Mouse (Mus musculus) kidney, postnatal 0 days (tissue): Measurements from ENCODE around the gene Dgcr8. TPM values are rescaled to one million over a fixed set of nuclear protein-coding genes. Genes with fewer than 3 reads are reported as not detected.
A peak's percentile ranks its signal among the peaks of the same experiment; 100 is the strongest.

Source experiments
- ATAC-seq: fragments of 200-750 bp; cut with Nextera tagmentation; replicated peaks from 2 replicates; pipeline ENCODE4 v1.8.0; 2017; ENCODE audit warnings: low read depth, moderate number of reproducible peaks, moderate TSS enrichment, moderate library complexity; ENCODE audit not compliant: low FRiP score
- DNase-seq: peaks from one replicate; pipeline ENCODE4 v3.0.0-alpha.2; 2016; ENCODE audit warnings: low spot score
- H3K27ac ChIP-seq: fragments of 300-500 bp; sonication (generic); 2 replicates; pipeline ENCODE4 v1.5.1; 2014; ENCODE audit warnings: mild to moderate bottlenecking
- H3K27me3 ChIP-seq: fragments of 300-500 bp; sonication (generic); 2 replicates; pipeline ENCODE4 v1.6.1; 2014; ENCODE audit warnings: low read length, mixed read lengths; ENCODE audit not compliant: insufficient read depth
- H3K36me3 ChIP-seq: fragments of 300-500 bp; sonication (generic); 2 replicates; pipeline ENCODE4 v1.6.1; 2014; ENCODE audit warnings: low read length, mixed read lengths; ENCODE audit not compliant: insufficient read depth
- H3K4me1 ChIP-seq: fragments of 300-500 bp; sonication (generic); replicated peaks from 2 replicates; pipeline ENCODE4 v1.6.1; 2014; ENCODE audit warnings: antibody characterized with exemption, low read length, mixed read lengths; ENCODE audit not compliant: insufficient read depth
- H3K4me2 ChIP-seq: fragments of 300-500 bp; sonication (generic); 2 replicates; pipeline ENCODE4 v1.6.1; 2014; ENCODE audit warnings: mild to moderate bottlenecking, low read length, moderate library complexity, mixed read lengths
- H3K4me3 ChIP-seq: fragments of 300-500 bp; sonication (generic); replicated peaks from 2 replicates; pipeline ENCODE4 v1.5.1; 2014; ENCODE audit warnings: low read depth, low read length
- H3K9ac ChIP-seq: fragments of 300-500 bp; sonication (generic); 2 replicates; pipeline ENCODE4 v1.6.1; 2014; ENCODE audit warnings: low read depth, low read length
- H3K9me3 ChIP-seq: fragments of 300-500 bp; sonication (generic); replicated peaks from 2 replicates; pipeline ENCODE4 v1.6.1; 2016; ENCODE audit warnings: low read length, inconsistent platforms, mixed read lengths
- CTCF ChIP-seq: IDR thresholded peaks from 2 replicates; pipeline ENCODE4 v1.5.1; 2016; ENCODE audit warnings: antibody characterized with exemption, low read depth, mild to moderate bottlenecking, moderate library complexity
- WGBS: fragments of 180-500 bp; shearing (Covaris S2); extraction: QIAGEN DNeasy Blood & Tissue Kit; methylation state at CpG from one replicate; pipeline ENCODE4 v1.1.7; 2014; 5-methylcytosine and 5-hydroxymethylcytosine counted together
- polyA plus RNA-seq: library from polyadenylated mRNA; unstranded; fragments of >200 nt; fragmentation: Nextera tagmentation; extraction: Ambion mirVana; gene quantifications from 2 replicates; pipeline ENCODE4 v1.2.1, GENCODE M21; 2015

Dgcr8 gene
- polyA plus RNA-seq, 1 experiment from 2014 or later: 15.6 TPM

GRCm38 (mm10) chr16:18241581-18241980 lies 47.5 kb downstream of the Dgcr8 start:
- H3K4me1 ChIP-seq: 0 out of 2 replicates have a peak, but pooled peaks cover 4% of the 10 kb centered on the region
- no peak for ATAC-seq
- TF ChIP-seq CTCF: no peak
- no peak overlapping the region for H3K9ac ChIP-seq
- no peak for DNase-seq
- H3K27me3 ChIP-seq: no peaks in the 10 kb centered on the region
- no peaks in the 10 kb centered on the region for H3K9me3 ChIP-seq
- H3K36me3 ChIP-seq: peaks cover 56% of the 10 kb centered on the region
- 92% methylated on average over 10 of the region's 10 CpGs for WGBS
- H3K27ac ChIP-seq: no peak overlapping the region
- H3K4me3 ChIP-seq: no peak overlapping the region
- H3K4me2 ChIP-seq: no peak overlapping the region

- no peaks in the 10 kb centered on the region for H3K9me3 ChIP-seq
- no peak overlapping the region for H3K4me3 ChIP-seq
- H3K27me3 ChIP-seq: no peaks in the 10 kb centered on the region
- peaks cover 25% of the 10 kb centered on the region for H3K36me3 ChIP-seq
- no peak overlapping the region for H3K27ac ChIP-seq
- TF ChIP-seq CTCF: no peak
- H3K9ac ChIP-seq: no peak overlapping the region
- DNase-seq (no peak), ATAC-seq (no peak)
- WGBS: 76% methylated on average over 7 of the region's 7 CpGs
- H3K4me2 ChIP-seq: no peak overlapping the region
- peaks cover 22% of the 10 kb centered on the region for H3K4me1 ChIP-seq
These were observed 52.2 kb downstream of the Dgcr8 start for GRCm38 (mm10) chr16:18236676-18237501.

GRCm38 (mm10) chr16:18235389-18236065 lies 53.5 kb downstream of the Dgcr8 start:
- ATAC-seq: peak; percentile 52

GRCm38 (mm10) chr16:18234671-18235388 lies 54.2 kb downstream of the Dgcr8 start, which contains the start of gene Zdhhc8:
TSS of gene Zdhhc8 (minus strand) at chr16:18235136.
- no peak for TF ChIP-seq CTCF
- Histone ChIP-seq H3K9me3 (no peaks in the 10 kb centered on the region), H3K4me2 (peak within 1 kb of the TSS; percentile 92), H3K9ac (peak within 1 kb of the TSS; percentile 76), H3K27me3 (no peaks in the 10 kb centered on the region), H3K4me1 (peaks cover 27% of the 10 kb centered on the region), H3K4me3 (peak within 1 kb of the TSS; percentile 75), H3K27ac (peak within 1 kb of the TSS; percentile 88), H3K36me3 (0 out of 2 replicates have a peak, but pooled peaks cover 7% of the 10 kb centered on the region)
- DNase-seq (peak; percentile 82), ATAC-seq (peak; percentile 60)
- under 1% methylated on average over 57 of the region's 79 CpGs for WGBS

More at GRCm38 (mm10) chr16:18235389-18236065, 53.5 kb downstream of the Dgcr8 start:
- Histone ChIP-seq H3K4me3 (peak overlapping the region; percentile 75), H3K9me3 (no peaks in the 10 kb centered on the region), H3K27ac (peak overlapping the region; percentile 88), H3K4me1 (peaks cover 22% of the 10 kb centered on the region), H3K9ac (peak overlapping the region; percentile 76), H3K4me2 (peak overlapping the region; percentile 92), H3K36me3 (peaks cover 12% of the 10 kb centered on the region), H3K27me3 (no peaks in the 10 kb centered on the region)
- no peak for TF ChIP-seq CTCF
- DNase-seq: peak; percentile 78
- 1% methylated on average over 19 of the region's 19 CpGs for WGBS

GRCm38 (mm10) chr16:18233919-18234670 lies 55.0 kb downstream of the Dgcr8 start:
- Histone ChIP-seq H3K4me1 (peaks cover 29% of the 10 kb centered on the region), H3K27me3 (no peaks in the 10 kb centered on the region), H3K9me3 (no peaks in the 10 kb centered on the region), H3K36me3 (0 out of 2 replicates have a peak, but pooled peaks cover 1% of the 10 kb centered on the region), H3K27ac (peak overlapping the region; percentile 88), H3K4me2 (peak overlapping the region; percentile 92), H3K9ac (peak overlapping the region; percentile 76), H3K4me3 (peak overlapping the region; percentile 75)
- DNase-seq: peak; percentile 25
- peak; percentile 16 for ATAC-seq
- no peak for TF ChIP-seq CTCF
- 13% methylated on average over 13 of the region's 13 CpGs for WGBS
